Comparison of ENCODE assay signal across 10 mouse cellular contexts in genomic region chr11:76148055-76149008, GRCm38 (mm10). TPM values are rescaled to one million over a fixed set of nuclear protein-coding genes. Genes with fewer than 3 reads are reported as not detected.
DNase-seq lines count a peak whose midpoint lies in the region; ATAC-seq and TF ChIP-seq lines count a peak whose summit lies in the region.
"Had no signal": no experiment of that assay in that cellular context is flagged by ENCODE, and none has a peak within 500 bp of the region (broad histone marks: within the 10 kb centered on the region; RNA-seq: fewer than 3 reads in every experiment).

No protein-coding gene starts in this region.

- 39% methylated on average over 8 of the region's 8 CpGs for WGBS in intestine, embryonic 14.5 days
- 61% methylated on average over 8 of the region's 8 CpGs for WGBS in intestine, postnatal 0 days
- WGBS in hindbrain, postnatal 0 days: 52% methylated on average over 8 of the region's 8 CpGs

- H3K4me3 ChIP-seq in intestine, embryonic 14.5 days (ENCODE audit: low read depth, low read length): no peak overlapping the region
- H3K4me3 ChIP-seq in intestine, postnatal 0 days (ENCODE audit: low read depth, low read length): no peak overlapping the region
- H3K4me3 ChIP-seq in hindbrain, postnatal 0 days (ENCODE audit: low read length): no peak overlapping the region
- H3K4me3 ChIP-seq: liver, embryonic 12.5 days; neural tube, embryonic 12.5 days had no signal

- DNase-seq in intestine, embryonic 14.5 days (ENCODE audit: low spot score): no peak
- DNase-seq in right cerebral cortex, adult 18-20 months: peak; percentile 30
- no peak for DNase-seq in right cerebral cortex, postnatal 4 days
- peak; percentile 69 for DNase-seq in hindbrain, postnatal 0 days (ENCODE audit: low spot score)
- no peak for DNase-seq in cerebellum, adult 9-10 months
- DNase-seq: cerebellum, postnatal 10 days had no signal

- no peak for TF ChIP-seq CTCF in intestine, postnatal 0 days (IDR thresholded peaks at IDR 0.05; ENCODE audit: low read depth)
- TF ChIP-seq CTCF in hindbrain, postnatal 0 days (IDR thresholded peaks at IDR 0.05; ENCODE audit: low read depth): no peak

- peaks cover 4% of the 10 kb centered on the region; the same call in 1 of the 2 replicates for H3K36me3 ChIP-seq in intestine, embryonic 14.5 days (ENCODE audit: control insufficient read depth, insufficient read depth, low read length)
- peaks cover 12% of the 10 kb centered on the region; the same call in 1 of the 2 replicates for H3K36me3 ChIP-seq in intestine, postnatal 0 days (ENCODE audit: control insufficient read depth, insufficient read depth)
- H3K36me3 ChIP-seq in hindbrain, postnatal 0 days (ENCODE audit: insufficient read depth, low read length): no peaks in the 10 kb centered on the region
- H3K36me3 ChIP-seq: liver, embryonic 12.5 days had no signal

- H3K27ac ChIP-seq in intestine, embryonic 14.5 days (ENCODE audit: low read depth): peak overlapping the region; percentile 71
- no peak overlapping the region for H3K27ac ChIP-seq in intestine, postnatal 0 days (ENCODE audit: low read depth, low read length)
- H3K27ac ChIP-seq in hindbrain, postnatal 0 days: peak overlapping the region; percentile 57; the same call in 1 of the 2 replicates
- H3K27ac ChIP-seq: liver, embryonic 12.5 days; neural tube, embryonic 12.5 days had no signal

- no peak for ATAC-seq in intestine, embryonic 14.5 days (replicated peaks; ENCODE audit: low FRiP score, low TSS enrichment, low read depth)
- ATAC-seq in intestine, postnatal 0 days: no peak
- ATAC-seq in hindbrain, postnatal 0 days: peak; percentile 58; the same call in 1 of the 2 replicates
- ATAC-seq in monocyte, adult 5-6 weeks (replicated peaks; ENCODE audit: insufficient number of reproducible peaks, low FRiP score, low TSS enrichment, poor library complexity, severe bottlenecking): no peak
- ATAC-seq: liver, embryonic 12.5 days had no signal

- H3K27me3 ChIP-seq in intestine, embryonic 14.5 days (replicated peaks; ENCODE audit: control insufficient read depth, insufficient read depth, low read length): no peaks in the 10 kb centered on the region
- no peaks in the 10 kb centered on the region for H3K27me3 ChIP-seq in intestine, postnatal 0 days (replicated peaks; ENCODE audit: control insufficient read depth, insufficient read depth, low read length)
- H3K27me3 ChIP-seq in hindbrain, postnatal 0 days (ENCODE audit: insufficient read depth, low read length): no peaks in the 10 kb centered on the region
- H3K27me3 ChIP-seq: liver, embryonic 12.5 days; neural tube, embryonic 12.5 days had no signal

- no peaks in the 10 kb centered on the region for H3K9me3 ChIP-seq in intestine, embryonic 14.5 days (ENCODE audit: control insufficient read depth, low read length)
- no peaks in the 10 kb centered on the region for H3K9me3 ChIP-seq in intestine, postnatal 0 days (ENCODE audit: control insufficient read depth)
- H3K9me3 ChIP-seq in hindbrain, postnatal 0 days (ENCODE audit: low read length): no peaks in the 10 kb centered on the region
- H3K9me3 ChIP-seq: liver, embryonic 12.5 days; neural tube, embryonic 12.5 days had no signal

- no peak overlapping the region for H3K9ac ChIP-seq in intestine, embryonic 14.5 days (ENCODE audit: low read length)
- no peak overlapping the region for H3K9ac ChIP-seq in intestine, postnatal 0 days (ENCODE audit: low read depth, low read length)
- no peak overlapping the region for H3K9ac ChIP-seq in hindbrain, postnatal 0 days (replicated peaks; ENCODE audit: low read length)
- H3K9ac ChIP-seq: liver, embryonic 12.5 days; neural tube, embryonic 12.5 days had no signal

- H3K4me1 ChIP-seq in intestine, embryonic 14.5 days (replicated peaks; ENCODE audit: control insufficient read depth, insufficient read depth, low read length): peaks cover 25% of the 10 kb centered on the region
- H3K4me1 ChIP-seq in intestine, postnatal 0 days (replicated peaks; ENCODE audit: control insufficient read depth, insufficient read depth, low read length): peaks cover 4% of the 10 kb centered on the region; the same call in 1 of the 2 replicates
- peaks cover 15% of the 10 kb centered on the region for H3K4me1 ChIP-seq in hindbrain, postnatal 0 days (ENCODE audit: insufficient read depth, low read length)
- H3K4me1 ChIP-seq: liver, embryonic 12.5 days had no signal

- peak overlapping the region; percentile 8 for H3K4me2 ChIP-seq in intestine, embryonic 14.5 days (ENCODE audit: low read length)
- no peak overlapping the region for H3K4me2 ChIP-seq in intestine, postnatal 0 days (replicated peaks; ENCODE audit: low read depth)
- 0 out of 2 replicates have a peak overlapping the region, but pooled peaks have one; percentile 10 for H3K4me2 ChIP-seq in hindbrain, postnatal 0 days (ENCODE audit: low read depth, low read length)
- H3K4me2 ChIP-seq: liver, embryonic 12.5 days; neural tube, embryonic 12.5 days had no signal

RNA-seq across cellular contexts. Expression of gene Vps53, which starts 31.1 kb away (rescaled TPM):
- polyA plus RNA-seq in intestine, embryonic 14.5 days (2014; fragmentation: Nextera tagmentation; extraction: Ambion mirVana): 42.5 and 45.7 TPM in 2 replicates
- 43.3 and 44.8 TPM in 2 replicates for polyA plus RNA-seq in intestine, postnatal 0 days (2015; fragmentation: Nextera tagmentation; extraction: Ambion mirVana)
- 39.2 and 42.8 TPM in 2 replicates for total RNA-seq in hindbrain, postnatal 0 days (2014; rRNA removed)
- 58.9 and 59.0 TPM in 2 replicates for polyA plus RNA-seq in hindbrain, postnatal 0 days (2015; fragmentation: Nextera tagmentation; extraction: Ambion mirVana)
- total RNA-seq in monocyte, adult 5-6 weeks (2017): 39.4 to 43.8 TPM (median 41.9 TPM) in 3 replicates

RNA-seq across cellular contexts. Expression of gene Fam57a, which starts 31.1 kb away (rescaled TPM):
- polyA plus RNA-seq in intestine, embryonic 14.5 days (2014; fragmentation: Nextera tagmentation; extraction: Ambion mirVana): 114 and 117 TPM in 2 replicates
- 15.5 and 19.9 TPM in 2 replicates for polyA plus RNA-seq in intestine, postnatal 0 days (2015; fragmentation: Nextera tagmentation; extraction: Ambion mirVana)
- total RNA-seq in hindbrain, postnatal 0 days (2014; rRNA removed): 20.1 and 30.4 TPM in 2 replicates
- 16.6 and 20.0 TPM in 2 replicates for polyA plus RNA-seq in hindbrain, postnatal 0 days (2015; fragmentation: Nextera tagmentation; extraction: Ambion mirVana)
- total RNA-seq in monocyte, adult 5-6 weeks (2017): 0.85 to 1.8 TPM (median 1.4 TPM) in 3 replicates

Comparison
In these comparisons a context has a peak if more than half of its experiments do, and no peak if none do; other contexts are left out.
1. DNase-seq: peak in right cerebral cortex, adult 18-20 months (single experiment) and hindbrain, postnatal 0 days (single experiment); none in intestine, embryonic 14.5 days (single experiment), right cerebral cortex, postnatal 4 days (single experiment) and cerebellum, adult 9-10 months (single experiment).